Mouse (Mus musculus) intestine, postnatal 0 days (tissue): ENCODE measurements at regions not wholly inside any gene's neighbourhood (a gene's known extent, or its start where the extent isn't known, plus 50 kb on each side); places are given as distances from the start of the nearest gene placed in this dataset.

Source experiments
- ATAC-seq: fragments of 200-750 bp; cut with Nextera tagmentation; 2 replicates; pipeline ENCODE4 v1.8.0; 2017; ENCODE audit warnings: mild to moderate bottlenecking, moderate TSS enrichment, moderate library complexity
- H3K27ac ChIP-seq: fragments of 300-500 bp; sonication (generic); 2 replicates; pipeline ENCODE4 v1.5.1; 2014; ENCODE audit warnings: mild to moderate bottlenecking, low read depth, low read length, moderate library complexity
- H3K27me3 ChIP-seq: fragments of 300-500 bp; sonication (generic); replicated peaks from 2 replicates; pipeline ENCODE4 v1.6.1; 2014; ENCODE audit warnings: low read length, mixed read lengths; ENCODE audit not compliant: control insufficient read depth, insufficient read depth
- H3K36me3 ChIP-seq: fragments of 300-500 bp; sonication (generic); 2 replicates; pipeline ENCODE4 v1.6.1; 2014; ENCODE audit warnings: mild to moderate bottlenecking, moderate library complexity; ENCODE audit not compliant: control insufficient read depth, insufficient read depth
- H3K4me1 ChIP-seq: fragments of 300-500 bp; sonication (generic); replicated peaks from 2 replicates; pipeline ENCODE4 v1.6.1; 2014; ENCODE audit warnings: antibody characterized with exemption, low read length, mixed read lengths; ENCODE audit not compliant: control insufficient read depth, insufficient read depth
- H3K4me2 ChIP-seq: fragments of 300-500 bp; sonication (generic); replicated peaks from 2 replicates; pipeline ENCODE4 v1.6.1; 2014; ENCODE audit warnings: low read depth, mild to moderate bottlenecking, moderate library complexity
- H3K4me3 ChIP-seq: fragments of 300-500 bp; sonication (generic); 2 replicates; pipeline ENCODE4 v1.5.1; 2014; ENCODE audit warnings: low read depth, low read length
- H3K9ac ChIP-seq: fragments of 300-500 bp; sonication (generic); 2 replicates; pipeline ENCODE4 v1.6.1; 2014; ENCODE audit warnings: mild to moderate bottlenecking, low read depth, low read length
- H3K9me3 ChIP-seq: fragments of 300-500 bp; sonication (generic); 2 replicates; pipeline ENCODE4 v1.6.1; 2016; ENCODE audit warnings: mixed run types; ENCODE audit not compliant: control insufficient read depth
- CTCF ChIP-seq: sonication (generic); IDR thresholded peaks from 2 replicates; pipeline ENCODE4 v1.5.1; 2016; ENCODE audit warnings: low read depth, mild to moderate bottlenecking, control low read depth, antibody characterized with exemption, moderate library complexity
- WGBS: fragments of 180-500 bp; shearing (Covaris S2); extraction: QIAGEN DNeasy Blood & Tissue Kit; methylation state at CpG from one replicate; pipeline ENCODE4 v1.1.7; 2014; 5-methylcytosine and 5-hydroxymethylcytosine counted together

- no peak for ATAC-seq
- H3K27ac ChIP-seq = no peak overlapping the region
- 6% methylated on average over 9 of the region's 9 CpGs for WGBS
- no peak overlapping the region for H3K9ac ChIP-seq
- TF ChIP-seq CTCF = no peak
- H3K27me3 ChIP-seq = no peaks in the 10 kb centered on the region
- no peak overlapping the region for H3K4me3 ChIP-seq
- H3K36me3 ChIP-seq = no peaks in the 10 kb centered on the region
- no peaks in the 10 kb centered on the region for H3K4me1 ChIP-seq
- H3K4me2 ChIP-seq = no peak overlapping the region
- no peaks in the 10 kb centered on the region for H3K9me3 ChIP-seq
Measured at GRCm38 (mm10) chr1:41131410-41131809, 326.0 kb downstream of the Tmem182 start.

GRCm38 (mm10) chr1:41133143-41133542 lies 327.7 kb downstream of the Tmem182 start:
- Histone ChIP-seq H3K36me3 (no peaks in the 10 kb centered on the region), H3K27ac (no peak overlapping the region), H3K4me3 (no peak overlapping the region), H3K4me2 (no peak overlapping the region), H3K4me1 (no peaks in the 10 kb centered on the region), H3K9ac (no peak overlapping the region), H3K9me3 (no peaks in the 10 kb centered on the region), H3K27me3 (no peaks in the 10 kb centered on the region)
- ATAC-seq = no peak
- WGBS = 15% methylated on average over 1 of the region's 1 CpGs
- TF ChIP-seq CTCF = no peak

- no peaks in the 10 kb centered on the region for H3K27me3 ChIP-seq
- no peaks in the 10 kb centered on the region for H3K9me3 ChIP-seq
- no peak overlapping the region for H3K27ac ChIP-seq
- TF ChIP-seq CTCF = no peak
- 76% methylated on average over 8 of the region's 8 CpGs for WGBS
- H3K4me2 ChIP-seq = no peak overlapping the region
- no peaks in the 10 kb centered on the region for H3K36me3 ChIP-seq
- no peaks in the 10 kb centered on the region for H3K4me1 ChIP-seq
- no peak for ATAC-seq
- no peak overlapping the region for H3K4me3 ChIP-seq
- no peak overlapping the region for H3K9ac ChIP-seq
Measured at GRCm38 (mm10) chr1:41133946-41134345, 328.5 kb downstream of the Tmem182 start.

- no peaks in the 10 kb centered on the region for H3K4me1 ChIP-seq
- no peak overlapping the region for H3K4me3 ChIP-seq
- H3K9ac ChIP-seq = no peak overlapping the region
- no peak for ATAC-seq
- H3K27me3 ChIP-seq = no peaks in the 10 kb centered on the region
- TF ChIP-seq CTCF = no peak
- H3K27ac ChIP-seq = no peak overlapping the region
- no peaks in the 10 kb centered on the region for H3K36me3 ChIP-seq
- no peak overlapping the region for H3K4me2 ChIP-seq
- no peaks in the 10 kb centered on the region for H3K9me3 ChIP-seq
- 91% methylated on average over 2 of the region's 2 CpGs for WGBS
Measured at GRCm38 (mm10) chr1:41139725-41140124, 334.3 kb downstream of the Tmem182 start.

GRCm38 (mm10) chr1:41140542-41140941 lies 335.1 kb downstream of the Tmem182 start:
- 60% methylated on average over 1 of the region's 1 CpGs for WGBS
- no peaks in the 10 kb centered on the region for H3K4me1 ChIP-seq
- H3K27me3 ChIP-seq = no peaks in the 10 kb centered on the region
- H3K9me3 ChIP-seq = no peaks in the 10 kb centered on the region
- H3K27ac ChIP-seq = no peak overlapping the region
- no peaks in the 10 kb centered on the region for H3K36me3 ChIP-seq
- no peak overlapping the region for H3K9ac ChIP-seq
- no peak overlapping the region for H3K4me2 ChIP-seq
- H3K4me3 ChIP-seq = no peak overlapping the region
- ATAC-seq = no peak
- no peak for TF ChIP-seq CTCF

GRCm38 (mm10) chr1:41141992-41142391 lies 336.6 kb downstream of the Tmem182 start:
- 72% methylated on average over 4 of the region's 4 CpGs for WGBS
- Histone ChIP-seq H3K4me1 (no peaks in the 10 kb centered on the region), H3K9me3 (no peaks in the 10 kb centered on the region), H3K27me3 (no peaks in the 10 kb centered on the region), H3K4me3 (no peak overlapping the region), H3K36me3 (no peaks in the 10 kb centered on the region), H3K27ac (no peak overlapping the region), H3K4me2 (no peak overlapping the region), H3K9ac (no peak overlapping the region)
- no peak for ATAC-seq
- TF ChIP-seq CTCF = no peak

- H3K9me3 ChIP-seq = no peaks in the 10 kb centered on the region
- TF ChIP-seq CTCF = peak; percentile 70
- H3K36me3 ChIP-seq = no peaks in the 10 kb centered on the region
- H3K4me3 ChIP-seq = no peak overlapping the region
- H3K27ac ChIP-seq = no peak overlapping the region
- H3K9ac ChIP-seq = no peak overlapping the region
- ATAC-seq = no peak
- WGBS = 58% methylated on average over 1 of the region's 1 CpGs
- no peak overlapping the region for H3K4me2 ChIP-seq
- no peaks in the 10 kb centered on the region for H3K4me1 ChIP-seq
- no peaks in the 10 kb centered on the region for H3K27me3 ChIP-seq
Measured at GRCm38 (mm10) chr1:41152516-41152915, 347.1 kb downstream of the Tmem182 start.
